Mouse (Mus musculus): ENCODE measurements around the gene Hist1h2bc. TPM values are rescaled to one million over a fixed set of nuclear protein-coding genes. Genes with fewer than 3 reads are reported as not detected.

The Hist1h2bc gene
- polyA plus RNA-seq, 1 experiment from 2014 or later: 15.1 TPM

DNA sequence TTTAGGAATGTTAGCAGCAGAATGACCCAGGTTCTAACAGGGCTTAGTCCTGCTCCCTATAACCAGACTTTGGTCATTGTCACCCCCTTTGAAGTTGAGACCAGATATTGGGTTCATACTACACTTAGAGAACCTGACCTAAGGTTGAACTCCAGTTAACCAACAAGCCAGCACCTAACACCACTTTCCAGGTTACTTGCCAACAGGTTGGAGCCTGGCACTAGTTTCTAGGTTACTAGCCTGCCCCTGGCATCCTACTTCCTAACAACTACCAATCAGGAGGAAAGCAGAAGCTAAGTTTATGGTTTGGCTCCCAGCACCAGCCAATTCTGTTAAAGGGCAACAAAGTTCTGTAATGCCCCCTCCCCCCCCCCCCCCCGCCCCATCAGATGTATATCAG lies 41.2 kb downstream of the Hist1h2bc start:
- no peaks in the 10 kb centered on the region for H3K4me1 ChIP-seq (replicated peaks; ENCODE audit: control insufficient read depth, insufficient read depth, low read length)
- no peak overlapping the region for H3K4me2 ChIP-seq (replicated peaks)
- H3K36me3 ChIP-seq (replicated peaks; ENCODE audit: control insufficient read depth, insufficient read depth): no peaks in the 10 kb centered on the region
- H3K27ac ChIP-seq: no peak overlapping the region
- WGBS: 50% methylated on average over 1 of the region's 1 CpGs
- no peak overlapping the region for H3K9ac ChIP-seq
- ATAC-seq (ENCODE audit: low FRiP score) (no peak), DNase-seq (ENCODE audit: low spot score) (no peak)
- H3K27me3 ChIP-seq (ENCODE audit: control insufficient read depth, insufficient read depth, low read length): no peaks in the 10 kb centered on the region
- H3K9me3 ChIP-seq (ENCODE audit: control insufficient read depth, low read length): no peaks in the 10 kb centered on the region
- H3K4me3 ChIP-seq (replicated peaks; ENCODE audit: low read length): no peak overlapping the region

DNA sequence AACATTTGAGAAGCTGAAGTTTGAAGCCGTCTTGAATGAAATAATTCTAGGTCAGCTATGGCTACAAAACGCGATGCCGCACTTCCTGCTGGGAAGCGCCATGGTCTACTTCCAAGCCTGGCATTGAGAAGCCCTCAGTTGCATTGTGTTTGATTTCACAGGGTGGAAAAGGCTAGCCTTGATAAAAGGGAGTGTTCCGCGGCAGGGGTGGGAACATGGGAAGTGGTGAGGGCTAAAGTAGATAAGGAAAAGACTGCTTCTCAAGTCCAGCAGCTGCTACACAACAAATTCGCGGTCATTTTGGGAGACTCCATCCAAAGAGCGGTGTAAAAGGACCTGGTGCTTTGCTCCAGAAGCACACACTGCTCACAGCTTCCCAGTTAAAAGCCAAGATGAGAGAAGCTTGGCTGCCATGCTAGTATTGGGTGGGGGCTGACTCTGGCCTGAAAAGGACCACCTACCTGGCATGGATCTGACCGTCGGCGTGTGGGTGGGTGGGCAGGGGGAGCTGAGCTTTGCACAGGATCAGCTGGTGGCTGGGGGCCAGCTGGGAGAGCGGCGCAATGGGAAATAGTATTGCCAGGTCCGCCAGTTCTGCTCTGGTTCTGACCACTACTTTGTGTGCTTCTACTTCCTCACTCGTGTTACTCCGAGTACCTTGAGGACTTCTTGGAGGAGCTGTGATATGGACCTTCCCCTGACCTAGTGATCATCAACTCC lies 44.6 kb downstream of the Hist1h2bc start:
- WGBS: 84% methylated on average over 18 of the region's 18 CpGs

DNA sequence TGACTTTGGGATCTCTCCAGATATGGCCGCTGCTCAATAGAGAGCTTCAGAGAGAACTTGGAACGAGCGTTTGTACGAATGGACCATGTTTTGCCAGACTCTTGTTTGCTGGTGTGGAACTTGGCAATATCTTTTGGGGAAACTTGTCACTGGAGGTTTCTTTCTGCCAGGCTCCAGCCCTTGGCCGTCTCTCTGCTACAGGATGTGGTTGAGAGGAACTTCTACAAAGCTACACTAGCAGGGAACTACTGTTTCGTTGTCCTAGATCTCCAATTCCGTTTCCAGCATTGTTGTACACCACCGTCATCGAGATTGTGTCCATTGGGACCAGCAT lies 45.2 kb downstream of the Hist1h2bc start:
- H3K9ac ChIP-seq: no peak overlapping the region
- no peak overlapping the region for H3K4me2 ChIP-seq (replicated peaks)
- no peaks in the 10 kb centered on the region for H3K27me3 ChIP-seq (ENCODE audit: control insufficient read depth, insufficient read depth, low read length)
- 90% methylated on average over 9 of the region's 9 CpGs for WGBS
- H3K4me1 ChIP-seq (replicated peaks; ENCODE audit: control insufficient read depth, insufficient read depth, low read length): no peaks in the 10 kb centered on the region
- H3K36me3 ChIP-seq (replicated peaks; ENCODE audit: control insufficient read depth, insufficient read depth): no peaks in the 10 kb centered on the region
- H3K4me3 ChIP-seq (replicated peaks; ENCODE audit: low read length): no peak overlapping the region
- no peak overlapping the region for H3K27ac ChIP-seq
- H3K9me3 ChIP-seq (ENCODE audit: control insufficient read depth, low read length): no peaks in the 10 kb centered on the region
- ATAC-seq (ENCODE audit: low FRiP score) (no peak), DNase-seq (ENCODE audit: low spot score) (no peak)

More for the DNA sequence above, 44.6 kb downstream of the Hist1h2bc start:
- no peaks in the 10 kb centered on the region for H3K4me1 ChIP-seq (replicated peaks; ENCODE audit: control insufficient read depth, insufficient read depth, low read length)
- DNase-seq (ENCODE audit: low spot score): no peak
- ATAC-seq (ENCODE audit: low FRiP score): no peak
- no peak overlapping the region for H3K27ac ChIP-seq
- no peak overlapping the region for H3K4me2 ChIP-seq (replicated peaks)
- no peaks in the 10 kb centered on the region for H3K36me3 ChIP-seq (replicated peaks; ENCODE audit: control insufficient read depth, insufficient read depth)
- H3K4me3 ChIP-seq (replicated peaks; ENCODE audit: low read length): no peak overlapping the region
- H3K27me3 ChIP-seq (ENCODE audit: control insufficient read depth, insufficient read depth, low read length): no peaks in the 10 kb centered on the region
- no peak overlapping the region for H3K9ac ChIP-seq
- no peaks in the 10 kb centered on the region for H3K9me3 ChIP-seq (ENCODE audit: control insufficient read depth, low read length)

DNA sequence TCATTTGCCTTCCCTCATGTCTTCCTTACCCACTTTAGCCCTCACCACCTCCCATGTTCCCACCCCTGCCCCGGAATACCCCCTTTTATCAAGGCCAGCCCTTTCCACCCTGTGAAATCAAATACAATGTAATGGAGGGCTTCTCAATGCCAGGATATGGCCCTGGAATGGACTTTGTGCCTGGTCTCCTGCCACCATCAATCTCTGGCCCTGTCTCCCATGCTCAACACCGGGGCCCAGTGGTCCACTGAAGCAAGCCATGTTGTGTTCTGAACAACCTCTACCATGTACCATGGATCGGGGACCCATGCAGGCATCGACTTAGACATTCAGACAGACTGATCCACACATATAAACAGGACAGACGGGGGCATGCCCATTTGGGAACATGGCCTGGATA lies 45.7 kb downstream of the Hist1h2bc start:
- ATAC-seq (ENCODE audit: low FRiP score) (no peak), DNase-seq (ENCODE audit: low spot score) (no peak)
- H3K4me1 ChIP-seq (replicated peaks; ENCODE audit: control insufficient read depth, insufficient read depth, low read length): no peaks in the 10 kb centered on the region
- 91% methylated on average over 5 of the region's 5 CpGs for WGBS
- no peak overlapping the region for H3K4me3 ChIP-seq (replicated peaks; ENCODE audit: low read length)
- no peaks in the 10 kb centered on the region for H3K27me3 ChIP-seq (ENCODE audit: control insufficient read depth, insufficient read depth, low read length)
- H3K27ac ChIP-seq: no peak overlapping the region
- H3K4me2 ChIP-seq (replicated peaks): no peak overlapping the region
- no peaks in the 10 kb centered on the region for H3K9me3 ChIP-seq (ENCODE audit: control insufficient read depth, low read length)
- no peak overlapping the region for H3K9ac ChIP-seq
- H3K36me3 ChIP-seq (replicated peaks; ENCODE audit: control insufficient read depth, insufficient read depth): no peaks in the 10 kb centered on the region

DNA sequence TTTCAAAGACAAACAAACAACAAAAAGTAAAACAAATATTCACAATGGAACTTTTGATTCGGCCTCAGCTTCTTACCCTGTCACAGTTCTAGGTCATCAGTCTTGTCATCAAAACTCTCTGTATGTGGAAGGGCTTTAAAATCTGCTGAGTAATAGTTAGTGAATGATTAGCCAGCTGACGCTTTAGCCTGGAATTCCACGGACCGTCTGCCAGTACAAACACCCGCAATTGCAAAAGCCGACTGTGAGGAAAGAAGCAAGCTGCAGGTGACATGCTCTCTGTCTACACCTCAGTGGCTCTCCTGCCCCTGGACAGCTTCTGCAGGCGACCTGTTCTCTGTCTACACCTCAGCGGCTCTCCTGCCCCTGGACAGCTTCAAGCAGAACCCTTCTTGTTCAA lies 46.5 kb downstream of the Hist1h2bc start:
- Histone ChIP-seq H3K36me3 (replicated peaks; ENCODE audit: control insufficient read depth, insufficient read depth) (no peaks in the 10 kb centered on the region), H3K9ac (no peak overlapping the region), H3K27me3 (ENCODE audit: control insufficient read depth, insufficient read depth, low read length) (no peaks in the 10 kb centered on the region), H3K9me3 (ENCODE audit: control insufficient read depth, low read length) (no peaks in the 10 kb centered on the region), H3K4me3 (replicated peaks; ENCODE audit: low read length) (no peak overlapping the region), H3K4me1 (replicated peaks; ENCODE audit: control insufficient read depth, insufficient read depth, low read length) (no peaks in the 10 kb centered on the region), H3K27ac (no peak overlapping the region), H3K4me2 (replicated peaks) (no peak overlapping the region)
- DNase-seq (ENCODE audit: low spot score) (no peak), ATAC-seq (ENCODE audit: low FRiP score) (no peak)
- 37% methylated on average over 8 of the region's 8 CpGs for WGBS

DNA sequence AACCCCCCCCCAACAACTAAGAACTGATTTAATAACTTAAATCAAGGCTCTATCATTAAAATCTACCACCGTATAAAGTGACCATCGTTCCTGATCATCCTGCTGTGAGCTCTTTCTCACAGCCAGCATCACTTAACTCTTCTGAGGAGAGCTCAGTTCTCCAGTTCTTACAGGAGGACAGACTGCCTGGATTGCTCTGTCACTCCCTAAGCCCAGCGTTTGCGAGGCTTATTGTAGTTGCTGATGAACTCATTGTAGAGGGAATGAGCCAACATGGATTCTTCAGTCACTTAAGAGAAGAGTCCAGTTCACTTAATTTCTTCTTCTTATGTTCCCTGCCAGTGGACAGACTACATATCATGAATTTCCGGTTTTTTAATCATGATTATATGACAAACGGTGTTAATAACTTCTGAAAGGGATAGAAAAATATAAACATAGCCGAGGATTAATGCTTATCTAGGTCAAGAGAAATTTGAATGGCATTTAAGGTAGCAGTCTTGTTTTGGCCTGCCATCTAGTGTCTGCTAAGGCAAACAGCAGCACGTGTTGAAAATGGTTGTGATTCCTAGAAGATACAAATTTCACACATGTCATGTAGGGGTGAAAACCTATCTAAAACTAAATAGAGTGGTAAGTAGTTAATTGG lies 48.3 kb downstream of the Hist1h2bc start:
- DNase-seq (ENCODE audit: low spot score) (peak; percentile 76), ATAC-seq (ENCODE audit: low FRiP score) (no peak; the same call in 1 of the 2 replicates)
- WGBS: 23% methylated on average over 8 of the region's 8 CpGs
- no peak overlapping the region for H3K4me2 ChIP-seq (replicated peaks)
- no peaks in the 10 kb centered on the region for H3K9me3 ChIP-seq (ENCODE audit: control insufficient read depth, low read length)
- H3K27me3 ChIP-seq (ENCODE audit: control insufficient read depth, insufficient read depth, low read length): no peaks in the 10 kb centered on the region
- no peak overlapping the region for H3K4me3 ChIP-seq (replicated peaks; ENCODE audit: low read length)
- no peak overlapping the region for H3K9ac ChIP-seq
- no peak overlapping the region for H3K27ac ChIP-seq
- H3K4me1 ChIP-seq (replicated peaks; ENCODE audit: control insufficient read depth, insufficient read depth, low read length): no peaks in the 10 kb centered on the region
- no peaks in the 10 kb centered on the region for H3K36me3 ChIP-seq (replicated peaks; ENCODE audit: control insufficient read depth, insufficient read depth)

DNA sequence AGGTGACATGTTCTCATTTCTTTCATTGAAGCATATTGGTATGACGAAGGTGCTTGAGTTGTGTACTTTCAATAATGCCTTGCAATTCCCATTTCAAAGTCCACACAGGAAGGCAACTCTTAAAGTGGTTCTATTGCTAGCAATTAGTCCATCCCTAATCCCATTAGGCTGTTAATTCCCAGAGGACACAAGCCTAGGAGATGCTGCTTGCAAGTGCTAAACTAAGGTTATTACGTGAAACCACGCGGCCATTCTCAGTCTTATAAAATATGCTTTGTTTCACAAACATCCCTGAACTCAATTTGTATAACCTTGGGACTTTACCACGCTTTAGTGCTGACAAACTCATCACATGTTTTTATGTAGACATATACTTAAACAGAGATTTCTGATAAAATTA lies 53.1 kb downstream of the Hist1h2bc start:
- Histone ChIP-seq H3K27ac (no peak overlapping the region), H3K9ac (no peak overlapping the region), H3K4me2 (replicated peaks) (no peak overlapping the region), H3K9me3 (ENCODE audit: control insufficient read depth, low read length) (no peaks in the 10 kb centered on the region), H3K4me3 (replicated peaks; ENCODE audit: low read length) (no peak overlapping the region), H3K4me1 (replicated peaks; ENCODE audit: control insufficient read depth, insufficient read depth, low read length) (peaks cover 12% of the 10 kb centered on the region; the same call in 1 of the 2 replicates), H3K36me3 (replicated peaks; ENCODE audit: control insufficient read depth, insufficient read depth) (no peaks in the 10 kb centered on the region), H3K27me3 (ENCODE audit: control insufficient read depth, insufficient read depth, low read length) (no peaks in the 10 kb centered on the region)
- DNase-seq (ENCODE audit: low spot score) (no peak), ATAC-seq (ENCODE audit: low FRiP score) (no peak)
- 92% methylated on average over 5 of the region's 5 CpGs for WGBS

DNA sequence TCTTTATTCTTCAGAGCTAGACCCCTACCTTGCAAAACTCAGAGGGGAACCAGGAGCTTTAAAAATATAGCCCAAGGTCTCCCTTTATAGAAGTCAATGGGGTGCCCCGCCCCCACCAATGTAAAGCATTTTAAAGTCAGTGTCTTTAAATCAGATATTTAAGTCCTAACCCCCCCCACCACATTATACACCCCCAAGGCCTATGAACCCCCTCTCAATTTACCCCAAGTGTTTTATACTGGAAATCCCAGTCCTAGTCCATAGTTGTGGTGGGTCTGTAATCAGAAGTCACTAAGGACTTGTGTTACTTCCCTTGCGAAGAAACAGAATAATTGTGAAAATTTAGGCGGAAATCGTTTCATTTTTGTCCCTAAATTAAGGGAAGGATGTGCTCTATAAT lies 54.0 kb downstream of the Hist1h2bc start:
- Histone ChIP-seq H3K4me2 (replicated peaks) (peak overlapping the region; percentile 97), H3K27me3 (ENCODE audit: control insufficient read depth, insufficient read depth, low read length) (no peaks in the 10 kb centered on the region), H3K4me3 (replicated peaks; ENCODE audit: low read length) (peak overlapping the region; percentile 48), H3K9ac (peak overlapping the region; percentile 63; the same call in 1 of the 2 replicates), H3K27ac (peak overlapping the region; percentile 69), H3K9me3 (ENCODE audit: control insufficient read depth, low read length) (no peaks in the 10 kb centered on the region), H3K36me3 (replicated peaks; ENCODE audit: control insufficient read depth, insufficient read depth) (no peaks in the 10 kb centered on the region), H3K4me1 (replicated peaks; ENCODE audit: control insufficient read depth, insufficient read depth, low read length) (peaks cover 12% of the 10 kb centered on the region; the same call in 1 of the 2 replicates)
- 20% methylated on average over 4 of the region's 4 CpGs for WGBS
- no peak for DNase-seq (ENCODE audit: low spot score)
- no peak for ATAC-seq (ENCODE audit: low FRiP score)

DNA sequence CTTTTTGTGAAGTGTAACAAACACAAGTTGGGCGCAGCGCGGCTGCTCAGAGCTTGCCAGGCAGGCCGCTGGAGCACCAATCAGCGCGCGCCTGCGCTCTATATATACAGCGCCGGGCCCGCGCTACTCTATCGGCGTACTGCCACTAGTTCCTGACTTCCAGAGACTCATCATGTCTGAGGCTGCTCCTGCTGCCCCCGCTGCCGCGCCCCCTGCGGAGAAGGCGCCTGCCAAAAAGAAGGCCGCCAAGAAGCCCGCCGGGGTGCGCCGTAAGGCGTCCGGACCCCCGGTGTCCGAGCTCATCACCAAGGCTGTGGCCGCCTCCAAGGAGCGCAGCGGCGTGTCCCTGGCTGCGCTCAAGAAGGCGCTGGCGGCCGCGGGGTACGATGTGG lies 54.7 kb downstream of the Hist1h2bc start, which contains the start of gene Hist1h1c:
Gene Hist1h1c (plus strand): TSS at position 132 of the 392 bp plus-strand sequence.
- DNase-seq (ENCODE audit: low spot score): peak; percentile 88
- under 1% methylated on average over 28 of the region's 38 CpGs for WGBS
- peak; percentile 93 for ATAC-seq (ENCODE audit: low FRiP score)
- Histone ChIP-seq H3K36me3 (replicated peaks; ENCODE audit: control insufficient read depth, insufficient read depth) (no peaks in the 10 kb centered on the region), H3K27me3 (ENCODE audit: control insufficient read depth, insufficient read depth, low read length) (no peaks in the 10 kb centered on the region), H3K4me1 (replicated peaks; ENCODE audit: control insufficient read depth, insufficient read depth, low read length) (peaks cover 12% of the 10 kb centered on the region; the same call in 1 of the 2 replicates), H3K9me3 (ENCODE audit: control insufficient read depth, low read length) (no peaks in the 10 kb centered on the region), H3K4me3 (replicated peaks; ENCODE audit: low read length) (peak within 1 kb of the TSS; percentile 48), H3K9ac (peak within 1 kb of the TSS; percentile 63), H3K27ac (peak within 1 kb of the TSS; percentile 80), H3K4me2 (replicated peaks) (peak within 1 kb of the TSS; percentile 97)

Measured in hindbrain, embryonic 14.5 days (tissue).